Mouse (Mus musculus): ENCODE measurements around the gene Gm44511. TPM values are rescaled to one million over a fixed set of nuclear protein-coding genes. Genes with fewer than 3 reads are reported as not detected.

Gene Gm44511
- polyA plus RNA-seq (2015; fragmentation: Nextera tagmentation; extraction: Ambion mirVana) = 0.20 TPM in 1 of 2 replicates, not detected in the other

DNA sequence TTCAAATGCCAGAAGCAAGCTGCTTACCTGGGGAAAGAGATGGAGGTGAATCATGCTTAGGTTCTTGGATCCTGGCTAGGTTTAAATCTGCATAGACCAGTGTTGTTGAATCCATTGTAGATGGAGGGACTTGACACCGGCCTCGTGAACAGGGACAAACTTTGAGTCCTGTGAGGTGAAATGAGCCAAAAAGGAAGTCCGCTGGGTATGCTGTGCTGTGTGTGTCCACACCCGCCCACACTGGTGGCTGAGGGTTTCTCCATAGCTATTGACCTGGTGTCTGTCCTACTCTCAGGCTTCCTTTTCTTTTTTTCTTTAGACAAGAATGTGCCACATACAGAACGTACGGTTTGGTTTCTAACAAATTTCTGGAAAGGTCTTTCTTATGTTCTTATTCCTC is at the start of gene Gm44511, which contains the start of gene Klrb1b:
Gene Gm44511, minus strand, starts transcription at position 184 of the 400 bp plus-strand sequence.
Gene Klrb1b, minus strand, starts transcription at position 200 of the 400 bp plus-strand sequence.
- Histone ChIP-seq H3K27ac (ENCODE audit: low read length) (no peak within 1 kb of the TSS), H3K9ac (ENCODE audit: low read depth, low read length) (no peak within 1 kb of the TSS), H3K4me3 (ENCODE audit: low read depth, low read length) (no peak within 1 kb of the TSS), H3K36me3 (ENCODE audit: control insufficient read depth, insufficient read depth) (no peaks in the 10 kb centered on the region), H3K9me3 (replicated peaks; ENCODE audit: control insufficient read depth, low read length) (no peaks in the 10 kb centered on the region), H3K4me2 (ENCODE audit: low read depth, low read length) (no peak within 1 kb of the TSS), H3K27me3 (ENCODE audit: control insufficient read depth, insufficient read depth, low read depth, low read length) (no peaks in the 10 kb centered on the region), H3K4me1 (ENCODE audit: control insufficient read depth, low read depth, low read length) (no peaks in the 10 kb centered on the region; the same call in 1 of the 2 replicates)
- 55% methylated on average over 6 of the region's 6 CpGs for WGBS (ENCODE audit: insufficient replicate concordance)
- peak; percentile 50; the same call in 1 of the 2 replicates for ATAC-seq (ENCODE audit: low read depth)

DNA sequence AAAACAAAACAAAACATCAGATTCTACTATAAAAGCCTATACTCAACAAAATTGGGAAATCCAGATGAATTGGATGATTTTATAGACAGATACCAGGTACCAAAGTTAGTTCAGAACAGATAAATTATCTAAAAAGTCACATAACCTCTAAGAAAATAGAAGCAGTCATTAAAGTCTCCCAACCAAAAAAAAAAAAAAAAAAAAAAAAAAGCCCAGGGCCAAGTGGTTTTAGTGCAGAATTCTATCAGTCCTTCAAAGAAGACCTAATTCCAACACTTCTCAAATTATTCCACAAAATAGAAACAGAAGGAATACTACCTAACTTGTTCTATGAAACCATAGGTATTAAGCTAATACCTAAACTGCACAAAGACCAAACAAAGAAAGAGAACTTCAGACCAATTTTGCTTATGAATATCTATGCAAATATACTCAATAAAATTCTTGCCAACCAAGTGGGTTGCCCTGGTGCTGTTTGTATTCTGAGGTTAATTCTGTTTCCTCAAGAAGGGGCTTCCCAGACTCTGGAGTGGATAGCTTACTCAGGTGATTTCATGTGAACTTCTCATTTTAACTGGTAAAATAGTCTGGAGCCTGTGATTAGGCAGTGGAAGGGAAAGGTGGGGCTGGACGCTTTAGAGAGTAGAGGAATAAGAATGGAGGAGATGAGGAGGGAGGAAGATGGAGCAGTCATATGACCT is 45.9 kb upstream of the Gm44511 start:
- ATAC-seq (ENCODE audit: low read depth) = no peak
- H3K4me1 ChIP-seq (ENCODE audit: control insufficient read depth, low read depth, low read length) = no peaks in the 10 kb centered on the region
- H3K9me3 ChIP-seq (replicated peaks; ENCODE audit: control insufficient read depth, low read length) = no peaks in the 10 kb centered on the region
- H3K4me2 ChIP-seq (ENCODE audit: low read depth, low read length) = no peak overlapping the region
- WGBS (ENCODE audit: insufficient replicate concordance) = 59% methylated on average over 1 of the region's 1 CpGs
- no peaks in the 10 kb centered on the region for H3K36me3 ChIP-seq (ENCODE audit: control insufficient read depth, insufficient read depth)
- H3K9ac ChIP-seq (ENCODE audit: low read depth, low read length) = no peak overlapping the region
- no peaks in the 10 kb centered on the region for H3K27me3 ChIP-seq (ENCODE audit: control insufficient read depth, insufficient read depth, low read depth, low read length)
- no peak overlapping the region for H3K27ac ChIP-seq (ENCODE audit: low read length)
- no peak overlapping the region for H3K4me3 ChIP-seq (ENCODE audit: low read depth, low read length)

DNA sequence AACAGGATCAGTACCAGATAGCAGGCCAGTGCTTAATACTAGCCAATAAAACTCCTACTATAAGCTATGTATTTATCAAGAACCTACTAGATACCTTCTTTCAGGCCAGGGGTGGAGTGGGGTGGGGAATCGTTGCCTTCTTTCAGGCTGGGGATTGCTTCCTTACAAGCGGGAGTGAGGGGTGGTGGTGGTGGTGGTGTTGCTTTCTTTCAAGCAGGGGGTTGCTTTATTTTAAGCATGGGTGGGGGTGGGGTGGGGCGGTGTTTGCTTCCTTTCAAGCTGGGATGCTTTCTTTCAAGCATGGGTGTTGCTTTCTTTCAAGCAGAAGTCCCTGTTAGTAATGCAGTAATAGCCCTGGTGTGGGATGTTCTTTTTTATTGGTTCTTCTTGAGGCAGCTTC is 42.7 kb upstream of the Gm44511 start:
- 50% methylated on average over 3 of the region's 3 CpGs for WGBS (ENCODE audit: insufficient replicate concordance)
- no peak overlapping the region for H3K4me2 ChIP-seq (ENCODE audit: low read depth, low read length)
- H3K4me1 ChIP-seq (ENCODE audit: control insufficient read depth, low read depth, low read length) = no peaks in the 10 kb centered on the region
- no peaks in the 10 kb centered on the region for H3K27me3 ChIP-seq (ENCODE audit: control insufficient read depth, insufficient read depth, low read depth, low read length)
- H3K4me3 ChIP-seq (ENCODE audit: low read depth, low read length) = no peak overlapping the region
- no peak overlapping the region for H3K27ac ChIP-seq (ENCODE audit: low read length)
- no peaks in the 10 kb centered on the region for H3K9me3 ChIP-seq (replicated peaks; ENCODE audit: control insufficient read depth, low read length)
- H3K9ac ChIP-seq (ENCODE audit: low read depth, low read length) = no peak overlapping the region
- no peaks in the 10 kb centered on the region for H3K36me3 ChIP-seq (ENCODE audit: control insufficient read depth, insufficient read depth)
- ATAC-seq (ENCODE audit: low read depth) = no peak

GRCm38 (mm10) chr6:128857976-128858375 is 31.9 kb upstream of the Gm44511 start:
- no peak overlapping the region for H3K9ac ChIP-seq (ENCODE audit: low read depth, low read length)
- no peak overlapping the region for H3K4me3 ChIP-seq (ENCODE audit: low read depth, low read length)
- H3K4me1 ChIP-seq (ENCODE audit: control insufficient read depth, low read depth, low read length) = no peaks in the 10 kb centered on the region; the same call in 1 of the 2 replicates
- H3K27ac ChIP-seq (ENCODE audit: low read length) = no peak overlapping the region
- no peaks in the 10 kb centered on the region for H3K9me3 ChIP-seq (replicated peaks; ENCODE audit: control insufficient read depth, low read length)
- no peaks in the 10 kb centered on the region for H3K36me3 ChIP-seq (ENCODE audit: control insufficient read depth, insufficient read depth)
- 59% methylated on average over 2 of the region's 2 CpGs for WGBS (ENCODE audit: insufficient replicate concordance)
- ATAC-seq (ENCODE audit: low read depth) = no peak
- H3K27me3 ChIP-seq (ENCODE audit: control insufficient read depth, insufficient read depth, low read depth, low read length) = no peaks in the 10 kb centered on the region
- H3K4me2 ChIP-seq (ENCODE audit: low read depth, low read length) = no peak overlapping the region

GRCm38 (mm10) chr6:128856250-128856649 is 30.1 kb upstream of the Gm44511 start:
- Histone ChIP-seq H3K9me3 (replicated peaks; ENCODE audit: control insufficient read depth, low read length) (no peaks in the 10 kb centered on the region), H3K27me3 (ENCODE audit: control insufficient read depth, insufficient read depth, low read depth, low read length) (no peaks in the 10 kb centered on the region), H3K4me3 (ENCODE audit: low read depth, low read length) (no peak overlapping the region), H3K27ac (ENCODE audit: low read length) (no peak overlapping the region), H3K4me2 (ENCODE audit: low read depth, low read length) (no peak overlapping the region), H3K4me1 (ENCODE audit: control insufficient read depth, low read depth, low read length) (no peaks in the 10 kb centered on the region; the same call in 1 of the 2 replicates), H3K36me3 (ENCODE audit: control insufficient read depth, insufficient read depth) (no peaks in the 10 kb centered on the region), H3K9ac (ENCODE audit: low read depth, low read length) (no peak overlapping the region)
- 68% methylated on average over 5 of the region's 5 CpGs for WGBS (ENCODE audit: insufficient replicate concordance)
- ATAC-seq (ENCODE audit: low read depth) = peak; percentile 67; the same call in 1 of the 2 replicates

DNA sequence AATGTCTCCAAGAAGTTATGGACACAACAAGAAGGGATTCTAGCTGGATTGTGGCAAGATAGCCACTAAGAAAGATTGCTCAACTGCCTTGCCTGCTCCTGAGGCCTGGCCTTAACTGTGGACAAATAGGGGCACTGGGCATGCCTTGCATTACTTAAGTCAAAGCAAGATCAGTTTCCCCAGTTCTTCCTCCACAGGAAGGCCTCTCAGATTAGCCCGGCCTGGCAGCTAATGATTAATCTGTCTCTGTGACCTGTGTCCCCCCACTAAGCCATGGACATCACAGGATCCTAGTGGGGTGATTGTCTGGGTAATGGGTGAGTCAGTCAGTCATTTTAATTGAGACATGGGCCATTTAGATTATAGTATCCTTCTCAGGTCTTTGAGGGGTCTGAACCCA is 29.4 kb upstream of the Gm44511 start:
- no peak overlapping the region for H3K27ac ChIP-seq (ENCODE audit: low read length)

DNA sequence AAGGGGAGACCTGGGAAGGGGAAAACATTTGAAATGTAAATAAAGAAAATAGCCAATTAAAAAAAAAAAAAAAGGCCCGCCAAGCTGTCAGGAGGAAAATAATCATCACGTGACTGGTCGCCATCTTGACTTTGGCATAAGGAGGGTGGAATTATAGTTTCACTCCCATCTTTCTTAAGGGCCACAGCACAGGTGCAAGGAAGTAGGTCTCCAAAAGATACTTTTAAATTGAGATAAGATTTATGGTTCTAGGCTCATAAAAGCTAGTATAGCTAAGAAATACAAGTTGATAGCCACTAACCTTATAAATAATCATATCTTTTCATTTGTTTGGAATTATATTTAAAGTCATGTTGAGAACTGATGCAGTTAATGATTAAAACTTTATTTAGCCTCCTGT is 28.8 kb upstream of the Gm44511 start:
- WGBS (ENCODE audit: insufficient replicate concordance) = 75% methylated on average over 3 of the region's 3 CpGs
- ATAC-seq (ENCODE audit: low read depth) = no peak

More for the DNA sequence above, 29.4 kb upstream of the Gm44511 start:
- Histone ChIP-seq H3K9me3 (replicated peaks; ENCODE audit: control insufficient read depth, low read length) (no peaks in the 10 kb centered on the region), H3K4me1 (ENCODE audit: control insufficient read depth, low read depth, low read length) (no peaks in the 10 kb centered on the region; the same call in 1 of the 2 replicates), H3K4me2 (ENCODE audit: low read depth, low read length) (no peak overlapping the region), H3K36me3 (ENCODE audit: control insufficient read depth, insufficient read depth) (no peaks in the 10 kb centered on the region), H3K27me3 (ENCODE audit: control insufficient read depth, insufficient read depth, low read depth, low read length) (no peaks in the 10 kb centered on the region), H3K4me3 (ENCODE audit: low read depth, low read length) (no peak overlapping the region), H3K9ac (ENCODE audit: low read depth, low read length) (no peak overlapping the region)
- no peak for ATAC-seq (ENCODE audit: low read depth)
- 19% methylated on average over 1 of the region's 1 CpGs for WGBS (ENCODE audit: insufficient replicate concordance)

GRCm38 (mm10) chr6:128854024-128854820 is 28.1 kb upstream of the Gm44511 start:
- ATAC-seq (ENCODE audit: low read depth) = no peak
- no peaks in the 10 kb centered on the region; the same call in 1 of the 2 replicates for H3K4me1 ChIP-seq (ENCODE audit: control insufficient read depth, low read depth, low read length)
- no peaks in the 10 kb centered on the region for H3K9me3 ChIP-seq (replicated peaks; ENCODE audit: control insufficient read depth, low read length)
- H3K4me2 ChIP-seq (ENCODE audit: low read depth, low read length) = no peak overlapping the region
- H3K9ac ChIP-seq (ENCODE audit: low read depth, low read length) = no peak overlapping the region
- no peaks in the 10 kb centered on the region for H3K36me3 ChIP-seq (ENCODE audit: control insufficient read depth, insufficient read depth)
- H3K27me3 ChIP-seq (ENCODE audit: control insufficient read depth, insufficient read depth, low read depth, low read length) = no peaks in the 10 kb centered on the region
- H3K27ac ChIP-seq (ENCODE audit: low read length) = no peak overlapping the region
- H3K4me3 ChIP-seq (ENCODE audit: low read depth, low read length) = no peak overlapping the region
- 52% methylated on average over 12 of the region's 12 CpGs for WGBS (ENCODE audit: insufficient replicate concordance)

More for the DNA sequence above, 28.8 kb upstream of the Gm44511 start:
- Histone ChIP-seq H3K9ac (ENCODE audit: low read depth, low read length) (no peak overlapping the region), H3K36me3 (ENCODE audit: control insufficient read depth, insufficient read depth) (no peaks in the 10 kb centered on the region), H3K4me3 (ENCODE audit: low read depth, low read length) (no peak overlapping the region), H3K4me2 (ENCODE audit: low read depth, low read length) (no peak overlapping the region), H3K4me1 (ENCODE audit: control insufficient read depth, low read depth, low read length) (no peaks in the 10 kb centered on the region; the same call in 1 of the 2 replicates), H3K9me3 (replicated peaks; ENCODE audit: control insufficient read depth, low read length) (no peaks in the 10 kb centered on the region), H3K27ac (ENCODE audit: low read length) (no peak overlapping the region), H3K27me3 (ENCODE audit: control insufficient read depth, insufficient read depth, low read depth, low read length) (no peaks in the 10 kb centered on the region)

DNA sequence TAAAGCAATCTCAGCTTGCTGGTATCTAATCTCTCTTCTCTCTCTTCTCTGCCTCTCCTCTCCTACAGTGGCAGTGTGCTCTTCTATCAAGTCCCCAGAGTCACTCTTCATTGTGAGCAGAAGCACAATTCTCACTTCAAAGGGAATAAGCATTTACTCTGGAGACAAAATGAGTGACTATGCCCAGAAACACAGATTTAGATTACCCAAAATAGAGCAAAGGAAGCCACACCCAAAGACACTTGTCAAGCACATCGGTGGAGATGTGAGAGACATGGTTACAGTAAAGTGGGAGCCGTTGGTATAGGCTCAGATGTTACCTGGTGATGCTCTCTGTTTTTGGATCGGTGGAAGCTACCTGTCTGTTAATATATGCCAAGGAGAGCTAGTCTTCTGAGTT is 26.7 kb upstream of the Gm44511 start:
- H3K27me3 ChIP-seq (ENCODE audit: control insufficient read depth, insufficient read depth, low read depth, low read length) = no peaks in the 10 kb centered on the region
- ATAC-seq (ENCODE audit: low read depth) = no peak
- no peak overlapping the region for H3K9ac ChIP-seq (ENCODE audit: low read depth, low read length)
- no peaks in the 10 kb centered on the region for H3K9me3 ChIP-seq (replicated peaks; ENCODE audit: control insufficient read depth, low read length)
- WGBS (ENCODE audit: insufficient replicate concordance) = 42% methylated on average over 3 of the region's 3 CpGs
- no peak overlapping the region for H3K4me3 ChIP-seq (ENCODE audit: low read depth, low read length)
- no peak overlapping the region for H3K4me2 ChIP-seq (ENCODE audit: low read depth, low read length)
- no peaks in the 10 kb centered on the region for H3K36me3 ChIP-seq (ENCODE audit: control insufficient read depth, insufficient read depth)
- H3K4me1 ChIP-seq (ENCODE audit: control insufficient read depth, low read depth, low read length) = no peaks in the 10 kb centered on the region; the same call in 1 of the 2 replicates
- H3K27ac ChIP-seq (ENCODE audit: low read length) = no peak overlapping the region

All from liver, embryonic 16.5 days (tissue).